Mouse (Mus musculus): ENCODE results near the gene Gstp2. TPM values are rescaled to one million over a fixed set of nuclear protein-coding genes. Genes with fewer than 3 reads are reported as not detected.
A peak's percentile ranks its signal among the peaks of the same experiment; 100 is the strongest.
"Not testable (repeated sequence)": the region's sequence is repeated elsewhere in the genome, so short reads cannot be mapped to it uniquely, and the experiment has no call there.

Gene Gstp2
- polyA plus RNA-seq, 1 experiment from 2014 or later, result 1.4 TPM

DNA sequence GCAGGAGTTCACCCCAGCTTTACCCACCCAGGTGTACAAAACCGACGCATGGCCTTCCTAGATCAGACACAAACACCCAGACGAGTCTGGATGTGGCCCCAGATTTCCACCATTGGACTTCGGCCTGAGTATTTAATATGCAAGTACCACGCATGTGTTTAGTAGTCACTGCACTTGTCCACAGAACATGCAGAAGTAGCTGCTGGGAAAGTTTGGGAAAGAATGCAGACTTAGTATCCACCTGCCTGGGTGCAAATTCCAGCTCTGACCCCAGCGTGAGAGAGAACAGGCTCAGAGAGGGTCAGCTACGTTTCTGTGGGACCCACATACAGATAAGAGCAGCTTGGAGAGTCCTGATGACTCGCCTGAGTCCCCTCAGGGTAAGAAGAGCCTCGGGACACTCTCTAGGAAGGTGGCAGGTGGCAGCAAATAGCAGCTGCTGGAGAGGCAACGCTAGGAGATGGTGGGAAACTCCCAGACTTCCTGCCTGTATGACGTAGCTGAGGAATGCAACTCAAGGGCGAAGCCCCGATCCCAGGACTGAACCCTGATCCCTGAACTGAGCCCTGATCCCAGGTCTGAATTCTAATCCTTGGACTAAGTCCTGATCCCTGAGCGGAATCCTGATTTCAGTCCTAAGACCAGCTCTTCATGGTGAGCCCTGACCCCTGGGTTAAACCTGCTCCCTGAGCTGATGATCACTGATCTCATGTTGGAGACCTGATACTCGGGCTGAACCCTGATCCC lies 10.3 kb upstream of the Gstp2 start:
- no peak overlapping the region for H3K4me3 ChIP-seq
- no peaks in the 10 kb centered on the region for H3K27me3 ChIP-seq
- no peaks in the 10 kb centered on the region for H3K36me3 ChIP-seq
- 52% methylated on average over 15 of the region's 15 CpGs for WGBS
- no peak for ATAC-seq (ENCODE audit: insufficient number of reproducible peaks, low FRiP score, low TSS enrichment, low read depth)
- no peaks in the 10 kb centered on the region for H3K9me3 ChIP-seq
- no peak overlapping the region for H3K27ac ChIP-seq
- 0 out of 2 replicates have a peak overlapping the region, but pooled peaks have one; percentile 0 for H3K9ac ChIP-seq
- H3K4me1 ChIP-seq, result peaks cover 3% of the 10 kb centered on the region; the same call in 1 of the 2 replicates
- H3K4me2 ChIP-seq, result no peak overlapping the region

- Histone ChIP-seq H3K36me3 (no peaks in the 10 kb centered on the region), H3K27ac (no peak overlapping the region), H3K4me3 (no peak overlapping the region), H3K4me1 (peaks cover 3% of the 10 kb centered on the region; the same call in 1 of the 2 replicates), H3K4me2 (no peak overlapping the region), H3K9me3 (no peaks in the 10 kb centered on the region), H3K9ac (peak overlapping the region; percentile 1; the same call in 1 of the 2 replicates), H3K27me3 (no peaks in the 10 kb centered on the region)
- WGBS, result 64% methylated on average over 8 of the region's 8 CpGs
- ATAC-seq (ENCODE audit: insufficient number of reproducible peaks, low FRiP score, low TSS enrichment, low read depth), result no peak
Measured at GRCm38 (mm10) chr19:4055216-4055946, 9.6 kb upstream of the Gstp2 start.

DNA sequence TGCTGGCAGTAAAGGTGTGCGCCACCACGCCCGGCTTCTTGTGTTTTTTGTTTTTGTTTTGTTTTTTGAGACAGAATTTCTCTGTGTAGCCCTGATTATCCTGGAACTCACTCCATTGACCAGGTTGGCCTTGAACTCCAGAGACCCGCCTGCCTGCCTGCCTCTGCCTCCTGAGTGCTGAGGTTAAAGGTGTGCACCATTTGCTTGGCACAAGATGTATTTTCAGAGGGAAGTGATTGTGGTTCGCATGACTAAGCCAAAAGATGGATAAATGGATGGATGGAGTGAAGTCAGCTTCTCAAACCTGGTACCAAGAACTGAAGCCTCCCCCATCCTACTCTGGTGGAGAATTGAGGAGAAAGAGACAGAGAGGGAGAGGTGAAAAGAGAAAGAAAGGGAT lies 8.8 kb upstream of the Gstp2 start:
- Histone ChIP-seq H3K9me3 (no peaks in the 10 kb centered on the region), H3K36me3 (no peaks in the 10 kb centered on the region), H3K4me1 (peaks cover 3% of the 10 kb centered on the region; the same call in 1 of the 2 replicates), H3K27ac (no peak overlapping the region), H3K4me3 (no peak overlapping the region), H3K9ac (no peak overlapping the region), H3K4me2 (no peak overlapping the region), H3K27me3 (no peaks in the 10 kb centered on the region)
- 80% methylated on average over 5 of the region's 5 CpGs for WGBS
- ATAC-seq (ENCODE audit: insufficient number of reproducible peaks, low FRiP score, low TSS enrichment, low read depth), result no peak

DNA sequence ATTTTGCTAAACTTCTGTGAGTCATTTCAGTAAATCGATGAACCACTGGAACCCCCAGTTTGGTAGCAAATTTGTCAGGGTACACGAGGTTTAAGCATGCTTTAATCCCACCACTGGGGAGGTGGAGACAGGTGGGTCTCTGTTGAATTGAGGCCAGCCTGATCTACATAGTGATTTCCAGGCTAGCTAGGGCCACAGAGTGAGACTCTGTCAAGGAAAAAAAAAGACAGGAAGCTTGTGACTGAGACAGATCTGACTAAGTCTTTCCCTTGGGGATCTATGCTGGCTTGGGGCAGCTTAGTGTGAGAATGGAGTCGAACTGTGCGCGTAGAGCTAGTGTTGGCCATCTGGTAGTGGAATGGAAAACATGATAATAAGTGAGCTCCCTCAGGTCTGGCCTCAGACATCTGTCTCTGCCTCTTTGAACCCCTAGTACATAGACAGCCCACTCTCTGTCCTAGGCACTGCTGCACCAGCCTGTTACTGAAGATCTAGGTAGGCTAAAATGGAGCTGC lies 6.8 kb upstream of the Gstp2 start:
- no peak for ATAC-seq (ENCODE audit: insufficient number of reproducible peaks, low FRiP score, low TSS enrichment, low read depth)
- 67% methylated on average over 5 of the region's 5 CpGs for WGBS
- no peaks in the 10 kb centered on the region for H3K27me3 ChIP-seq
- no peaks in the 10 kb centered on the region for H3K9me3 ChIP-seq
- no peak overlapping the region for H3K9ac ChIP-seq
- no peak overlapping the region for H3K4me2 ChIP-seq
- no peaks in the 10 kb centered on the region for H3K36me3 ChIP-seq
- peaks cover 3% of the 10 kb centered on the region; the same call in 1 of the 2 replicates for H3K4me1 ChIP-seq
- H3K27ac ChIP-seq, result no peak overlapping the region
- no peak overlapping the region for H3K4me3 ChIP-seq

DNA sequence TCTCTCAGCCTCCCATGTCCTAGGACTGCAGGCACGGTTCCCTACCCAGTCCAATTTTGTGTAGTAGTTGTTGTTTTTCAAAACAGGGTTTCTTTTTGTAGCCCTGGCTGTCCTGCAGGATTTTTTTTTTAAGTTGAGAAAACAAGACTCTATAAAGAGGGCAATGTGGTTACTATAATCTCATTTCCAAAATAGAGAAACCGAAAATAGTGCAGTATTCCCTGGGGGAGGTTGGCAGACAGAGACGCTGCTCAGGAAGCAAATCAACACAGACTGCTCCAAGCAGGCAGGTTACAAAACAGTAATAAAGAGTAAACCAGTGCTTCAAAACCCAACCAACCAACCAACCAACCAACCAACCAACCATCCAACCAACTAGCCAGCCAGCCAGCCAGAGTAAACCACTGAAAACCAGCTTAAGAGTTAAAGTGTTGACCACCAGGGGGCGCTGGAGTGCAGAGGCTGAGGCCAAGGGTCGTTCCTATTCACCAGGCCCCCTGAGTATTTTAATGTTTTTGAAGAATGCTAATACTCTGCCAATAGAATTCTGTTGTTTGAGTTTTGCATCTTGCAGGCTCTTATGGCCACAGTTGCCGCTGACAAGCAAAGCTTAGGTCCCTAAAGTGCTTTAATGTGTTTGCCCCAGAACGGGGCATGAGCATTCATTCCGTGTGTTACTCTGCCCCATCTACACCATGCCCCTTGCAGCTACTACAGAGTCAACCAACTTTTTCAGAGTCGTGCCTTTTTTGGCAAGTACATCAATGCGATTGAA lies 6.1 kb upstream of the Gstp2 start:
- no peaks in the 10 kb centered on the region for H3K9me3 ChIP-seq
- ATAC-seq (ENCODE audit: insufficient number of reproducible peaks, low FRiP score, low TSS enrichment, low read depth), result no peak
- no peak overlapping the region for H3K9ac ChIP-seq
- no peak overlapping the region for H3K27ac ChIP-seq
- peaks cover 3% of the 10 kb centered on the region; the same call in 1 of the 2 replicates for H3K4me1 ChIP-seq
- no peaks in the 10 kb centered on the region for H3K27me3 ChIP-seq
- no peak overlapping the region for H3K4me2 ChIP-seq
- no peaks in the 10 kb centered on the region for H3K36me3 ChIP-seq
- H3K4me3 ChIP-seq, result no peak overlapping the region
- WGBS, result 45% methylated on average over 10 of the region's 10 CpGs

GRCm38 (mm10) chr19:4051016-4051415 lies 5.2 kb upstream of the Gstp2 start:
- Histone ChIP-seq H3K27ac (no peak overlapping the region), H3K27me3 (no peaks in the 10 kb centered on the region), H3K36me3 (no peaks in the 10 kb centered on the region), H3K4me3 (no peak overlapping the region), H3K9ac (no peak overlapping the region), H3K4me2 (no peak overlapping the region), H3K4me1 (peaks cover 5% of the 10 kb centered on the region), H3K9me3 (no peaks in the 10 kb centered on the region)
- WGBS, result 94% methylated on average over 5 of the region's 5 CpGs
- ATAC-seq (ENCODE audit: insufficient number of reproducible peaks, low FRiP score, low TSS enrichment, low read depth), result no peak

DNA sequence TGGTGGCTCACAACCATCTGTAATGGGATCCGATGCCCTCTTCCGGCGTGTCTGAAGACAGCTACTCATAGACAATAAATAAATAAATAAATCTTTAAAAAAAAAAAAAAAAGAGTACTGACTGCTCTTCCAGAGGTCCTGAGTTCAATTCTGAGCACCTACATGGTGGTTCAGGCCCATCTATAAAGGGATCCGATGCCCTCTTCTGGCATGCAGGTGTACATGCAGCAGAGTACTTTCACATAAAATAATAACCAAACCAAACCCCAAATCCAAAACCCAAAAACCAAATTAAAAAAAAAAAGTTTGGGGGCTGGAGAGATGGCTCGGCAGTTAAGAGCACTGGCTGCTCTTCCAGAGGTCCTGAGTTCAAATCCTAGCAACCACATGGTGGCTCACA lies 3.2 kb upstream of the Gstp2 start:
- ATAC-seq (ENCODE audit: insufficient number of reproducible peaks, low FRiP score, low TSS enrichment, low read depth); H3K27ac ChIP-seq; H3K36me3 ChIP-seq; H3K9ac ChIP-seq; H3K4me2 ChIP-seq; H3K4me1 ChIP-seq; H3K9me3 ChIP-seq; H3K27me3 ChIP-seq; H3K4me3 ChIP-seq: not testable (repeated sequence)
- 84% methylated on average over 5 of the region's 5 CpGs for WGBS

DNA sequence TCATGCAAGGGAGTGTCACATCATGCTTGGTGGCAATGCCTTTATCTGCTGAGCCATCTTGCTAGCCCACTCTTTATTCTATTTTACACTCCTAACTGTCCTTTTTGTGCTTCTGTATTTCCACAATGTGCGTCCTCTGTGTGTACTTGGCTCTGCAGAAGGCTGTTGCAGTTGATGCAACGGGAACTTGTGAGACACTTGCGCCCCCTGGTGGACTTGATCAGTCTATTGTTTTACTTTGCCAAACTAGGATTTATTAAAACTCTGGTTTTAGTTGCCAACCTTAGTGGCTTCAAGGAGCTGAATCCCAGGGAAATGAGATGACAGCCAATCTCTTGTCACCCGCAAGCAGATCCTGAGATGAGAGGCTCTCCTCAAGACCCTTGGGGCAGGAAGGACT lies 2.0 kb upstream of the Gstp2 start:
- no peak overlapping the region for H3K4me2 ChIP-seq
- H3K4me1 ChIP-seq, result peaks cover 9% of the 10 kb centered on the region
- H3K27ac ChIP-seq, result no peak overlapping the region
- no peaks in the 10 kb centered on the region for H3K36me3 ChIP-seq
- no peaks in the 10 kb centered on the region for H3K27me3 ChIP-seq
- H3K4me3 ChIP-seq, result no peak overlapping the region
- 18% methylated on average over 4 of the region's 4 CpGs for WGBS
- no peaks in the 10 kb centered on the region for H3K9me3 ChIP-seq
- no peak overlapping the region for H3K9ac ChIP-seq
- ATAC-seq (ENCODE audit: insufficient number of reproducible peaks, low FRiP score, low TSS enrichment, low read depth), result no peak

GRCm38 (mm10) chr19:4046866-4047254 lies 1.0 kb upstream of the Gstp2 start:
- Histone ChIP-seq H3K4me1 (peaks cover 9% of the 10 kb centered on the region), H3K4me3 (no peak overlapping the region), H3K36me3 (no peaks in the 10 kb centered on the region), H3K4me2 (no peak overlapping the region), H3K27ac (no peak overlapping the region; the same call in 1 of the 2 replicates), H3K9me3 (no peaks in the 10 kb centered on the region), H3K9ac (no peak overlapping the region), H3K27me3 (no peaks in the 10 kb centered on the region)
- WGBS, result 73% methylated on average over 8 of the region's 8 CpGs
- ATAC-seq (ENCODE audit: insufficient number of reproducible peaks, low FRiP score, low TSS enrichment, low read depth), result no peak

DNA sequence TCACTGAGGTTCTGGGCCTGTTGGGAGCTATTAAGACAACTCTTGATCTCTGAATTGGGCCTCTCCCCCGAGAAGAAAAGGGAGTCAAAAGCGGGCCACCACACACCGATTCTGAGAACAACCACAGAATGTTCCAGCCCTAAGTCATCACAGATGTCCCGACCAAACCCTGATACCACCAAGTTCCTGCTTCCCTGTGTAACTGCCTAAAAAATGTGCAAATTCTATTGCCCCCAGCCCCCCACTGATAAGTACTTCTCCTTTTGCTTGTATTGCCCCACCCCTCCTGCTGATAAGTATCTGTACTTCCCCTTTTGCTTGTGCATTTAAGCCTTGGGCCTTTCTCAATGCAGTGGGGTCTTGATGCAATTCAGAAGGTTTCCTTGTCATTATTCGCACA lies 1.7 kb downstream of the Gstp2 start:
- 86% methylated on average over 5 of the region's 5 CpGs for WGBS
- not testable (repeated sequence) for H3K27me3 ChIP-seq; H3K9ac ChIP-seq; H3K4me2 ChIP-seq; H3K4me3 ChIP-seq; H3K9me3 ChIP-seq; H3K27ac ChIP-seq; H3K36me3 ChIP-seq; H3K4me1 ChIP-seq; ATAC-seq (ENCODE audit: insufficient number of reproducible peaks, low FRiP score, low TSS enrichment, low read depth)

- ATAC-seq (ENCODE audit: insufficient number of reproducible peaks, low FRiP score, low TSS enrichment, low read depth), result no peak
- Histone ChIP-seq H3K27me3 (no peaks in the 10 kb centered on the region), H3K4me3 (no peak overlapping the region), H3K4me2 (no peak overlapping the region), H3K36me3 (no peaks in the 10 kb centered on the region), H3K9me3 (no peaks in the 10 kb centered on the region), H3K27ac (no peak overlapping the region), H3K4me1 (peaks cover 14% of the 10 kb centered on the region), H3K9ac (no peak overlapping the region)
- WGBS, result 71% methylated on average over 14 of the region's 14 CpGs
Measured at GRCm38 (mm10) chr19:4042124-4042523, 3.7 kb downstream of the Gstp2 start.

Data from limb, embryonic 15.5 days (tissue).